Mouse (Mus musculus) myocyte (in vitro differentiated cells): ENCODE measurements around the gene Add2. TPM values are rescaled to one million over a fixed set of nuclear protein-coding genes. Genes with fewer than 3 reads are reported as not detected.

Experiments used
- H3K27me3 ChIP-seq: one replicate; pipeline ENCODE4 v1.6.1; 2011; ENCODE audit not compliant: control insufficient read depth, insufficient read depth, insufficient read length
- H3K36me3 ChIP-seq: one replicate; pipeline ENCODE4 v1.6.1; 2011; ENCODE audit not compliant: control insufficient read depth, insufficient read depth
- H3K4me2 ChIP-seq: one replicate; pipeline ENCODE4 v1.6.1; 2011; ENCODE audit warnings: low read depth, control low read depth
- H3K4me3 ChIP-seq: one replicate; pipeline ENCODE4 v1.5.1; 2011; ENCODE audit warnings: mild to moderate bottlenecking, control low read depth, moderate library complexity
- H3K79me2 ChIP-seq: one replicate; pipeline ENCODE4 v1.6.1; 2011; ENCODE audit not compliant: control insufficient read depth, insufficient read depth
- H3ac ChIP-seq: one replicate; pipeline ENCODE4 v1.6.1; 2011; ENCODE audit not compliant: control insufficient read depth, insufficient read length
- CEBPB ChIP-seq: IDR thresholded peaks from 2 replicates; pipeline ENCODE4 v1.6.1; 2011; ENCODE audit warnings: mild to moderate bottlenecking, moderate library complexity; ENCODE audit not compliant: poor library complexity, insufficient read depth, severe bottlenecking
- E2F4 ChIP-seq: IDR thresholded peaks from one replicate; pipeline ENCODE4 v1.6.1; 2011; ENCODE audit warnings: mild to moderate bottlenecking, control low read depth, moderate library complexity; ENCODE audit not compliant: insufficient read depth
- MAX ChIP-seq: IDR thresholded peaks from one replicate; pipeline ENCODE4 v1.6.1; 2011; ENCODE audit warnings: low read depth, mild to moderate bottlenecking, control low read depth
- MYOD1 ChIP-seq, 3 experiments: IDR thresholded peaks; one replicate each; pipeline ENCODE4 v1.6.1; 2011; ENCODE audit warnings: control low read depth in 2 of 3, low read depth in 2 of 3, mild to moderate bottlenecking in 2 of 3, moderate library complexity in 1 of 3; ENCODE audit not compliant: insufficient read length in 2 of 3, control insufficient read depth in 1 of 3
- MYOG ChIP-seq, 3 experiments: IDR thresholded peaks; one replicate each; pipeline ENCODE4 v1.6.1; 2011; ENCODE audit warnings: control low read depth in 2 of 3, low read depth in 2 of 3, mild to moderate bottlenecking in 2 of 3; ENCODE audit not compliant: insufficient read length in 2 of 3, control insufficient read depth in 1 of 3, insufficient read depth in 1 of 3
- POLR2A ChIP-seq: IDR thresholded peaks from one replicate; pipeline ENCODE4 v1.6.1; 2011; ENCODE audit warnings: low read depth, mild to moderate bottlenecking, control low read depth, moderate library complexity; ENCODE audit not compliant: insufficient read length
- POLR2AphosphoS2 ChIP-seq: IDR thresholded peaks from one replicate; pipeline ENCODE4 v1.6.1; 2011; ENCODE audit warnings: low read depth, control low read depth; ENCODE audit not compliant: insufficient read length
- REST ChIP-seq: IDR thresholded peaks from one replicate; pipeline ENCODE4 v1.6.1; 2011; ENCODE audit warnings: mild to moderate bottlenecking, control low read depth, moderate library complexity; ENCODE audit not compliant: insufficient read depth, insufficient read length
- SRF ChIP-seq: IDR thresholded peaks from one replicate; pipeline ENCODE4 v1.6.1; 2011; ENCODE audit warnings: low read depth; ENCODE audit not compliant: control insufficient read depth, insufficient read length
- TCF12 ChIP-seq: IDR thresholded peaks from one replicate; pipeline ENCODE4 v1.6.1; 2011; ENCODE audit warnings: mild to moderate bottlenecking, control low read depth; ENCODE audit not compliant: poor library complexity, insufficient read depth, severe bottlenecking
- TCF3 ChIP-seq: IDR thresholded peaks from one replicate; pipeline ENCODE4 v1.6.1; 2011; ENCODE audit warnings: low read depth, control low read depth; ENCODE audit not compliant: insufficient read length
- USF1 ChIP-seq: IDR thresholded peaks from one replicate; pipeline ENCODE4 v1.6.1; 2011; ENCODE audit warnings: low read depth, mild to moderate bottlenecking, control low read depth, moderate library complexity
- polyA plus RNA-seq: library from polyadenylated mRNA; unstranded; fragments of >200 nt; fragmentation: generic; extraction: Trizol; gene quantifications from one replicate; pipeline ENCODE4 v1.2.1, GENCODE M21; 2012; ENCODE audit warnings: missing spikeins

Add2 gene
- polyA plus RNA-seq, 1 experiment: 3.6 TPM

DNA sequence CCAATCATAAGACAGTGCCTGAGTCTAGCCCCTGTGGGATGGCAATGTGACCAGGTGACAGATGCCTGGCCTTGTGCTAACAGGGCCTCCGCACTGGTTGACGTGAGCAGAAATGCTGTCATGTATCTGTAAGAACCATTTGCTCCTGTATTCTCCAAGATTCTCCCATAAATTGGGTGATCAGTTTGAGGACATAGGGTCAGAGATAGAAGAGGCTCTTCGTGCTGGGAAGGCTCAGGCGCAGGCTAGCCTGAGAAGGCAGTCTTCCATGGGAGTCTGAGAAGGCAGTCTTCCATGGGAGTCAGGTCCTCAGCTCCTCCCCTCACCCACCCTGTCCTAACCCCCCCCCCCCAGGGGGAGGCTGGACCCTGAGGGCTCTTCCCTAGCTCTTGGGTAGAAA lies 94.6 kb downstream of the Add2 start:
- H3ac ChIP-seq: no peak overlapping the region
- TF ChIP-seq REST (no peak), USF1 (no peak), MAX (no peak)
- H3K4me2 ChIP-seq: no peak overlapping the region
- no peaks in the 10 kb centered on the region for H3K27me3 ChIP-seq
- no peaks in the 10 kb centered on the region for H3K36me3 ChIP-seq
- no peaks in the 10 kb centered on the region for H3K79me2 ChIP-seq
- H3K4me3 ChIP-seq: no peak overlapping the region

DNA sequence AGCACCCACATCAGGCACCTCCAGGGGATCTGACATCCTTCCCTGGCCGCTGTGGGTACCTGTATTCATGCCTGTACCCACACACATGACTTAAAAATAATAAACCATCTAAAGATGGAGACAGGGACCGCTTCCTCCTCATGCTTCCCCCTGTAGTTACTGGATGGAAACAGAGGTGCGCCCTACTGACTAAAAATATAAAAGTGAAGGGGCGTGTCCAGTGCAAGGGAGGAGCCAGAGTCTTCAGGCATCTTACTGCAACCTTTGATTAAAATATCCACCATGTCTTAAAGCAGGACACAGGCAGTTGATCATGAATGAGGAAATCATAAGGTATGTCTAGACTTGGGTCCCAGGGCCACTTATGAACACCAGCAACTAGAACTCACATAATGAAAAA lies 97.3 kb downstream of the Add2 start:
- Histone ChIP-seq H3K4me3 (no peak overlapping the region), H3ac (no peak overlapping the region), H3K4me2 (no peak overlapping the region), H3K79me2 (no peaks in the 10 kb centered on the region), H3K36me3 (no peaks in the 10 kb centered on the region), H3K27me3 (no peaks in the 10 kb centered on the region)
- TF ChIP-seq CEBPB (no peak), POLR2A (no peak), E2F4 (no peak), SRF (no peak), MAX (no peak), REST (no peak), MYOD1 (IDR thresholded peaks at IDR 0.05; ENCODE audit: control insufficient read depth in 1 of 3, insufficient read length in 2 of 3, low read depth in 2 of 3) (no peak), TCF12 (no peak), MYOG (IDR thresholded peaks at IDR 0.05; ENCODE audit: control insufficient read depth in 1 of 3, insufficient read depth in 1 of 3, insufficient read length in 2 of 3, low read depth in 2 of 3) (no peak), POLR2AphosphoS2 (no peak), USF1 (no peak), TCF3 (no peak)

- Histone ChIP-seq H3K36me3 (no peaks in the 10 kb centered on the region), H3K4me2 (no peak overlapping the region), H3ac (no peak overlapping the region), H3K27me3 (no peaks in the 10 kb centered on the region), H3K79me2 (no peaks in the 10 kb centered on the region), H3K4me3 (no peak overlapping the region)
- no peak for TF ChIP-seq MYOD1 (IDR thresholded peaks at IDR 0.05; ENCODE audit: control insufficient read depth in 1 of 3, insufficient read length in 2 of 3, low read depth in 2 of 3)
- no peak for TF ChIP-seq TCF3
- no peak for TF ChIP-seq CEBPB
- no peak for TF ChIP-seq USF1
- no peak for TF ChIP-seq TCF12
- TF ChIP-seq POLR2AphosphoS2: no peak
- no peak for TF ChIP-seq MAX
- TF ChIP-seq E2F4: no peak
- TF ChIP-seq POLR2A: no peak
- TF ChIP-seq SRF: no peak
Observed at GRCm38 (mm10) chr6:86126953-86127581, 98.6 kb downstream of the Add2 start.

DNA sequence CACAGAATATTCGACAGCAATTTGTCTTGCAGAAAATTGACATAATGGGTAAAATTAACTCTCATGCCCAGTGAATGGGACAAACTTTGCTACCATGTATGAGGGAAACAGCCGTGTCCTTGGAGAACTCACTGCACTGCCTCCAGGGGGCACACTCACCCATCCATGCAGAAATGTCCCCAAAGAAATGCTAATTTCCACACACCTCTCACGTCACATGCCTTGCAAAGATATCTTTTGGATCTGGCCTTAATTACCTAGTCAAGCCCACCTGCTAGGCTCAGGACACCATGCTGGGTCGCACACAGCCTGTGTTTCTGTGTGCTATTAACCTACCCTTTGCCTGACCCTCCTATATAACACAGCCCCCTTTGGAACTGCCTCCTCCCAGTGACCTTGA lies 100.0 kb downstream of the Add2 start:
- no peak overlapping the region for H3K4me3 ChIP-seq
- H3K27me3 ChIP-seq: no peaks in the 10 kb centered on the region
- no peak overlapping the region for H3K4me2 ChIP-seq
- no peak overlapping the region for H3ac ChIP-seq
- TF ChIP-seq MAX (no peak), TCF12 (no peak), POLR2AphosphoS2 (no peak), SRF (no peak), MYOD1 (IDR thresholded peaks at IDR 0.05; ENCODE audit: control insufficient read depth in 1 of 3, insufficient read length in 2 of 3, low read depth in 2 of 3) (no peak), POLR2A (no peak), TCF3 (no peak), USF1 (no peak), E2F4 (no peak), REST (no peak), MYOG (IDR thresholded peaks at IDR 0.05; ENCODE audit: control insufficient read depth in 1 of 3, insufficient read depth in 1 of 3, insufficient read length in 2 of 3, low read depth in 2 of 3) (no peak), CEBPB (no peak)
- no peaks in the 10 kb centered on the region for H3K36me3 ChIP-seq
- no peaks in the 10 kb centered on the region for H3K79me2 ChIP-seq
